Mouse (Mus musculus): ENCODE results near the gene Bag6.

- TF ChIP-seq POLR2A (IDR thresholded peaks at IDR 0.05; ENCODE audit: borderline replicate concordance, extremely low read depth, insufficient read depth, insufficient read length, poor library complexity, severe bottlenecking), result no peak
- no peak for TF ChIP-seq CTCF (IDR thresholded peaks at IDR 0.05; ENCODE audit: borderline replicate concordance, extremely low read depth, insufficient read depth, insufficient read length)
These were observed 17.1 kb downstream of the Bag6 start for GRCm38 (mm10) chr17:35152121-35152520.
